Mouse (Mus musculus) CH12.LX (cell line): ENCODE measurements at regions not wholly inside any gene's neighbourhood (a gene's known extent, or its start where the extent isn't known, plus 50 kb on each side); places are given as distances from the start of the nearest gene placed in this dataset.

Experiments
- DNase-seq: peaks from one replicate; pipeline ENCODE4 v3.0.0-alpha.2; 2013; ENCODE audit errors: extremely low read depth
- H3K27ac ChIP-seq: 2 replicates; pipeline ENCODE4 v1.5.1; 2012; ENCODE audit warnings: low read depth, mild to moderate bottlenecking, control low read depth, moderate library complexity; ENCODE audit not compliant: insufficient read depth
- H3K27me3 ChIP-seq: replicated peaks from 2 replicates; pipeline ENCODE3; 2012; ENCODE audit warnings: inconsistent platforms
- H3K36me3 ChIP-seq, 2 experiments: replicated peaks in 1 of 2; 2 replicates each; pipeline versions ENCODE3 to v1.6.1; 2012; ENCODE audit warnings: inconsistent platforms in 1 of 2, low read length in 1 of 2, mild to moderate bottlenecking in 1 of 2, mixed read lengths in 1 of 2, moderate library complexity in 1 of 2; ENCODE audit not compliant: control insufficient read depth in 1 of 2, insufficient read depth in 1 of 2
- H3K4me1 ChIP-seq, 2 experiments: 2 replicates each; pipeline ENCODE4 v1.6.1; 2012; ENCODE audit warnings: inconsistent platforms in 1 of 2, moderate library complexity in 1 of 2; ENCODE audit not compliant: insufficient read depth in 2 of 2, control insufficient read depth in 1 of 2
- H3K4me2 ChIP-seq: 2 replicates; pipeline ENCODE4 v1.6.1; 2012; ENCODE audit warnings: low read depth, mild to moderate bottlenecking, control low read depth; ENCODE audit not compliant: poor library complexity, insufficient read depth, severe bottlenecking
- H3K4me3 ChIP-seq, 3 experiments: fragments of 150-350 bp in 1 of 3; sonication (generic) in 1 of 3; replicated peaks in 1 of 3; 2 replicates each; pipeline versions ENCODE3 to v1.5.1; 2011 to 2012; ENCODE audit warnings: low read depth in 2 of 3, low read length in 2 of 3, mild to moderate bottlenecking in 2 of 3, moderate library complexity in 2 of 3, control low read depth in 1 of 3, improper control_type of control experiment in 1 of 3, inconsistent platforms in 1 of 3, mixed read lengths in 1 of 3; ENCODE audit not compliant: poor library complexity in 1 of 3
- H3K79me2 ChIP-seq: replicated peaks from 2 replicates; pipeline ENCODE4 v1.6.1; 2012; ENCODE audit warnings: mild to moderate bottlenecking, moderate library complexity; ENCODE audit not compliant: control insufficient read depth, poor library complexity, insufficient read depth, severe bottlenecking; ENCODE audit errors: extremely low read depth
- H3K9ac ChIP-seq: 2 replicates; pipeline ENCODE4 v1.6.1; 2012; ENCODE audit warnings: low read depth, mild to moderate bottlenecking, control low read depth, moderate library complexity; ENCODE audit not compliant: insufficient read depth
- H3K9me3 ChIP-seq: replicated peaks from 2 replicates; pipeline ENCODE3; 2012; ENCODE audit warnings: low read length, inconsistent platforms, mixed read lengths
- BHLHE40 ChIP-seq: IDR thresholded peaks from 2 replicates; pipeline ENCODE4 v1.6.1; 2011; ENCODE audit warnings: mild to moderate bottlenecking, low read depth, low read length, improper control_type of control experiment
- CHD1 ChIP-seq: IDR thresholded peaks from 2 replicates; pipeline ENCODE4 v1.6.1; 2012; ENCODE audit warnings: low read depth, low read length, improper control_type of control experiment, inconsistent platforms
- CHD2 ChIP-seq: IDR thresholded peaks from 2 replicates; pipeline ENCODE4 v1.6.1; 2011; ENCODE audit warnings: low read length, improper control_type of control experiment
- CTCF ChIP-seq, 2 experiments: IDR thresholded peaks in 1 of 2; conservative IDR thresholded peaks in 1 of 2; 2 replicates each; pipeline ENCODE4 v1.5.1; 2011 to 2012; ENCODE audit warnings: low read depth in 2 of 2, low read length in 2 of 2, improper control_type of control experiment in 1 of 2, inconsistent platforms in 1 of 2, mild to moderate bottlenecking in 1 of 2, moderate library complexity in 1 of 2
- E2F4 ChIP-seq: IDR thresholded peaks from 2 replicates; pipeline ENCODE4 v1.6.1; 2011; ENCODE audit warnings: low read depth, low read length, improper control_type of control experiment; ENCODE audit not compliant: insufficient replicate concordance
- ELF1 ChIP-seq: IDR thresholded peaks from 2 replicates; pipeline ENCODE4 v1.6.1; 2014; ENCODE audit warnings: low read depth, mild to moderate bottlenecking, inconsistent platforms, low read length, improper control_type of control experiment
- EP300 ChIP-seq: IDR thresholded peaks from 2 replicates; pipeline ENCODE4 v1.6.1; 2011; ENCODE audit warnings: low read length, improper control_type of control experiment
- ETS1 ChIP-seq: conservative IDR thresholded peaks from 2 replicates; pipeline ENCODE4 v1.6.1; 2012; ENCODE audit warnings: low read depth, mild to moderate bottlenecking, inconsistent platforms, low read length, improper control_type of control experiment, moderate library complexity
- GABPA ChIP-seq: IDR thresholded peaks from 2 replicates; pipeline ENCODE4 v1.6.1; 2012; ENCODE audit warnings: low read depth, low read length, improper control_type of control experiment, inconsistent platforms; ENCODE audit not compliant: insufficient replicate concordance
- HCFC1 ChIP-seq: IDR thresholded peaks from 2 replicates; pipeline ENCODE4 v1.6.1; 2012; ENCODE audit warnings: low read depth, mild to moderate bottlenecking, inconsistent platforms, low read length, improper control_type of control experiment
- IRF4 ChIP-seq: IDR thresholded peaks from 2 replicates; pipeline ENCODE4 v1.6.1; 2014; ENCODE audit warnings: low read depth, mild to moderate bottlenecking, inconsistent platforms, low read length, improper control_type of control experiment
- JUN ChIP-seq: IDR thresholded peaks from 2 replicates; pipeline ENCODE4 v1.6.1; 2011; ENCODE audit warnings: low read depth, mild to moderate bottlenecking, low read length, improper control_type of control experiment, moderate library complexity; ENCODE audit not compliant: insufficient read depth
- JUND ChIP-seq: conservative IDR thresholded peaks from 2 replicates; pipeline ENCODE4 v1.6.1; 2011; ENCODE audit warnings: low read depth, low read length, improper control_type of control experiment
- MAFK ChIP-seq: IDR thresholded peaks from 2 replicates; pipeline ENCODE4 v1.6.1; 2011; ENCODE audit warnings: low read length, improper control_type of control experiment; ENCODE audit not compliant: insufficient replicate concordance
- MAZ ChIP-seq: IDR thresholded peaks from 2 replicates; pipeline ENCODE4 v1.6.1; 2012; ENCODE audit warnings: low read depth, mild to moderate bottlenecking, inconsistent platforms, low read length, improper control_type of control experiment, moderate library complexity
- MXI1 ChIP-seq: IDR thresholded peaks from 2 replicates; pipeline ENCODE4 v1.6.1; 2011; ENCODE audit warnings: mild to moderate bottlenecking, low read depth, low read length, improper control_type of control experiment
- NELFE ChIP-seq: IDR thresholded peaks from 2 replicates; pipeline ENCODE4 v1.6.1; 2011; ENCODE audit warnings: low read depth, low read length, improper control_type of control experiment
- PAX5 ChIP-seq: IDR thresholded peaks from 2 replicates; pipeline ENCODE4 v1.6.1; 2012; ENCODE audit warnings: low read length, inconsistent platforms, mixed read lengths
- POLR2A ChIP-seq: IDR thresholded peaks from 2 replicates; pipeline ENCODE4 v1.6.1; 2011; ENCODE audit warnings: low read depth, mild to moderate bottlenecking, improper control_type of control experiment, low read length
- POLR2AphosphoS2 ChIP-seq: IDR thresholded peaks from 2 replicates; pipeline ENCODE4 v1.6.1; 2011; ENCODE audit warnings: low read depth, low read length, improper control_type of control experiment
- RAD21 ChIP-seq: IDR thresholded peaks from 2 replicates; pipeline ENCODE4 v1.6.1; 2011; ENCODE audit warnings: low read depth, mild to moderate bottlenecking, low read length, improper control_type of control experiment, moderate library complexity
- SIN3A ChIP-seq: IDR thresholded peaks from 2 replicates; pipeline ENCODE4 v1.6.1; 2012; ENCODE audit warnings: low read length, improper control_type of control experiment, inconsistent platforms
- SMC3 ChIP-seq: IDR thresholded peaks from 2 replicates; pipeline ENCODE4 v1.6.1; 2011; ENCODE audit warnings: low read depth, low read length, improper control_type of control experiment
- TBP ChIP-seq: conservative IDR thresholded peaks from 2 replicates; pipeline ENCODE4 v1.6.1; 2011; ENCODE audit warnings: low read depth, low read length, improper control_type of control experiment
- TCF12 ChIP-seq: IDR thresholded peaks from 2 replicates; pipeline ENCODE4 v1.6.1; 2014; ENCODE audit warnings: low read depth, mild to moderate bottlenecking, inconsistent platforms, low read length, improper control_type of control experiment
- UBTF ChIP-seq: IDR thresholded peaks from 2 replicates; pipeline ENCODE4 v1.6.1; 2012; ENCODE audit warnings: low read depth, mild to moderate bottlenecking, inconsistent platforms, low read length, improper control_type of control experiment, moderate library complexity
- ZC3H11A ChIP-seq: IDR thresholded peaks from 2 replicates; pipeline ENCODE4 v1.6.1; 2012; ENCODE audit warnings: low read depth, mild to moderate bottlenecking, inconsistent platforms, low read length, improper control_type of control experiment
- ZMIZ1 ChIP-seq: IDR thresholded peaks from 2 replicates; pipeline ENCODE4 v1.6.1; 2012; ENCODE audit warnings: low read depth, mild to moderate bottlenecking, inconsistent platforms, low read length, improper control_type of control experiment
- ZNF384 ChIP-seq: IDR thresholded peaks from 2 replicates; pipeline ENCODE4 v1.6.1; 2012; ENCODE audit warnings: low read depth, low read length, improper control_type of control experiment, inconsistent platforms
- dilution Hi-C: fragments of 300-500 bp; cut with MboI; formaldehyde crosslinking; loops from 2 replicates; pipeline ENCODE4 v1.14.3; 2020; ENCODE audit warnings: low sequenced_read_pairs; ENCODE audit not compliant: extremely low pct_unique_long_range_greater_than_20kb, extremely low pct_ligation_motif_present
- in situ Hi-C: fragments of 300-500 bp; cut with MboI; formaldehyde crosslinking; loops from 3 replicates; pipeline ENCODE4 v1.14.3; 2019; ENCODE audit warnings: low sequenced_read_pairs, low pct_ligation_motif_present, low pct_unique_long_range_greater_than_20kb, mixed read lengths

GRCm38 (mm10) chr15:59905832-59906797 is 110.3 kb downstream of the 4933412E24Rik start:
- peak; percentile 68 for DNase-seq
- TF ChIP-seq GABPA (no peak), CHD2 (no peak), ELF1 (no peak), PAX5 (no peak), IRF4 (no peak), EP300 (no peak), ZC3H11A (peak; percentile 37; the same call in 1 of the 2 replicates), POLR2AphosphoS2 (no peak), CTCF (conservative IDR thresholded peaks at IDR 0.05 in 1 of 2, IDR thresholded peaks at IDR 0.05 in 1 of 2; ENCODE audit: low read depth in 2 of 2, low read length in 2 of 2) (peak; percentile 81 to 98), ZNF384 (no peak), SIN3A (no peak), TCF12 (no peak), ETS1 (no peak), UBTF (no peak), MAZ (no peak), HCFC1 (no peak), TBP (no peak), JUN (no peak), E2F4 (no peak), BHLHE40 (no peak), CHD1 (no peak), MXI1 (no peak), NELFE (no peak), SMC3 (peak; percentile 85), JUND (0 out of 2 replicates have a peak, but pooled peaks have one; percentile 7), RAD21 (peak; percentile 85), POLR2A (no peak), ZMIZ1 (no peak), MAFK (no peak)
- TF ChIP-seq, all 38 proteins: peak for 5
- in situ Hi-C loops: no loop called here

More at GRCm38 (mm10) chr15:59905832-59906797, 110.3 kb downstream of the 4933412E24Rik start:
- Histone ChIP-seq H3K79me2 (no peaks in the 10 kb centered on the region), H3K4me1 (0 out of 4 replicates have a peak, but pooled peaks cover 0 to 2% of the 10 kb centered on the region in 2 experiments), H3K9me3 (no peaks in the 10 kb centered on the region), H3K4me2 (no peak overlapping the region), H3K27me3 (no peaks in the 10 kb centered on the region), H3K27ac (no peak overlapping the region), H3K36me3 (no peaks in the 10 kb centered on the region), H3K9ac (no peak overlapping the region), H3K4me3 (no peak overlapping the region)
- dilution Hi-C loops: no loop called here
